Mouse (Mus musculus): Measurements from ENCODE around the gene Fem1a. TPM values are rescaled to one million over a fixed set of nuclear protein-coding genes. Genes with fewer than 3 reads are reported as not detected.
A peak's percentile ranks its signal among the peaks of the same experiment; 100 is the strongest.
"Not testable (repeated sequence)": the region's sequence is repeated elsewhere in the genome, so short reads cannot be mapped to it uniquely, and the experiment has no call there.

The Fem1a gene
- polyA plus RNA-seq, 1 experiment, result 16.3 TPM

GRCm38 (mm10) chr17:56233818-56234469 lies 22.7 kb upstream of the Fem1a start:
- no peak overlapping the region for H3K4me3 ChIP-seq (ENCODE audit: insufficient read depth, low read depth, low read length)
- H3K27ac ChIP-seq (replicated peaks; ENCODE audit: low read depth, low read length), result no peak overlapping the region
- H3K4me1 ChIP-seq (ENCODE audit: control insufficient read depth, insufficient read depth, insufficient read length, low read length), result no peaks in the 10 kb centered on the region

- H3K4me1 ChIP-seq (ENCODE audit: control insufficient read depth, insufficient read depth, insufficient read length, low read length), result no peaks in the 10 kb centered on the region
- H3K4me3 ChIP-seq (ENCODE audit: insufficient read depth, low read depth, low read length), result no peak overlapping the region
- no peak overlapping the region for H3K27ac ChIP-seq (replicated peaks; ENCODE audit: low read depth, low read length)
Observed at GRCm38 (mm10) chr17:56241541-56242401, 14.8 kb upstream of the Fem1a start.

- no peak overlapping the region for H3K27ac ChIP-seq (replicated peaks; ENCODE audit: low read depth, low read length)
- H3K4me1 ChIP-seq (ENCODE audit: control insufficient read depth, insufficient read depth, insufficient read length, low read length), result no peaks in the 10 kb centered on the region
Observed at GRCm38 (mm10) chr17:56245608-56246007, 11.0 kb upstream of the Fem1a start.

GRCm38 (mm10) chr17:56251136-56251829 lies 5.3 kb upstream of the Fem1a start:
- Histone ChIP-seq H3K4me3 (ENCODE audit: insufficient read depth, low read depth, low read length) (no peak overlapping the region), H3K27ac (replicated peaks; ENCODE audit: low read depth, low read length) (no peak overlapping the region), H3K4me1 (ENCODE audit: control insufficient read depth, insufficient read depth, insufficient read length, low read length) (no peaks in the 10 kb centered on the region)

More at GRCm38 (mm10) chr17:56245608-56246007, 11.0 kb upstream of the Fem1a start:
- no peak overlapping the region for H3K4me3 ChIP-seq (ENCODE audit: insufficient read depth, low read depth, low read length)

GRCm38 (mm10) chr17:56254695-56255094 lies 1.9 kb upstream of the Fem1a start:
- Histone ChIP-seq H3K4me3 (ENCODE audit: insufficient read depth, low read depth, low read length) (no peak overlapping the region), H3K4me1 (ENCODE audit: control insufficient read depth, insufficient read depth, insufficient read length, low read length) (peaks cover 13% of the 10 kb centered on the region; the same call in 1 of the 2 replicates), H3K27ac (replicated peaks; ENCODE audit: low read depth, low read length) (no peak overlapping the region)

GRCm38 (mm10) chr17:56255429-56255828 lies 1.2 kb upstream of the Fem1a start:
- 0 out of 2 replicates have a peak overlapping the region, but pooled peaks have one; percentile 7 for H3K4me3 ChIP-seq (ENCODE audit: insufficient read depth, low read depth, low read length)
- peaks cover 13% of the 10 kb centered on the region; the same call in 1 of the 2 replicates for H3K4me1 ChIP-seq (ENCODE audit: control insufficient read depth, insufficient read depth, insufficient read length, low read length)
- no peak overlapping the region for H3K27ac ChIP-seq (replicated peaks; ENCODE audit: low read depth, low read length)

GRCm38 (mm10) chr17:56255863-56256238 lies 759 bp upstream of the Fem1a start:
- peak overlapping the region; percentile 70 for H3K4me3 ChIP-seq (ENCODE audit: insufficient read depth, low read depth, low read length)
- H3K27ac ChIP-seq (replicated peaks; ENCODE audit: low read depth, low read length), result peak overlapping the region; percentile 95
- H3K4me1 ChIP-seq (ENCODE audit: control insufficient read depth, insufficient read depth, insufficient read length, low read length), result peaks cover 13% of the 10 kb centered on the region; the same call in 1 of the 2 replicates

GRCm38 (mm10) chr17:56257181-56257894 lies 728 bp downstream of the Fem1a start:
- H3K4me1 ChIP-seq (ENCODE audit: control insufficient read depth, insufficient read depth, insufficient read length, low read length), result peaks cover 13% of the 10 kb centered on the region; the same call in 1 of the 2 replicates
- H3K4me3 ChIP-seq (ENCODE audit: insufficient read depth, low read depth, low read length), result peak overlapping the region; percentile 61
- no peak overlapping the region for H3K27ac ChIP-seq (replicated peaks; ENCODE audit: low read depth, low read length)

- not testable (repeated sequence) for H3K27ac ChIP-seq (replicated peaks; ENCODE audit: low read depth, low read length); H3K4me3 ChIP-seq (ENCODE audit: insufficient read depth, low read depth, low read length)
- peaks cover 13% of the 10 kb centered on the region; the same call in 1 of the 2 replicates for H3K4me1 ChIP-seq (ENCODE audit: control insufficient read depth, insufficient read depth, insufficient read length, low read length)
Observed at GRCm38 (mm10) chr17:56258269-56258668, 1.7 kb downstream of the Fem1a start.

GRCm38 (mm10) chr17:56258812-56259211 lies 2.2 kb downstream of the Fem1a start:
- not testable (repeated sequence) for H3K27ac ChIP-seq (replicated peaks; ENCODE audit: low read depth, low read length); H3K4me3 ChIP-seq (ENCODE audit: insufficient read depth, low read depth, low read length)
- H3K4me1 ChIP-seq (ENCODE audit: control insufficient read depth, insufficient read depth, insufficient read length, low read length), result peaks cover 13% of the 10 kb centered on the region; the same call in 1 of the 2 replicates

GRCm38 (mm10) chr17:56259301-56260037 lies 2.9 kb downstream of the Fem1a start:
- H3K4me3 ChIP-seq (ENCODE audit: insufficient read depth, low read depth, low read length), result no peak overlapping the region
- no peak overlapping the region for H3K27ac ChIP-seq (replicated peaks; ENCODE audit: low read depth, low read length)
- H3K4me1 ChIP-seq (ENCODE audit: control insufficient read depth, insufficient read depth, insufficient read length, low read length), result peaks cover 13% of the 10 kb centered on the region; the same call in 1 of the 2 replicates

GRCm38 (mm10) chr17:56261166-56261565 lies 4.6 kb downstream of the Fem1a start:
- peaks cover 16% of the 10 kb centered on the region; the same call in 1 of the 2 replicates for H3K4me1 ChIP-seq (ENCODE audit: control insufficient read depth, insufficient read depth, insufficient read length, low read length)
- H3K27ac ChIP-seq (replicated peaks; ENCODE audit: low read depth, low read length), result no peak overlapping the region
- H3K4me3 ChIP-seq (ENCODE audit: insufficient read depth, low read depth, low read length), result no peak overlapping the region

GRCm38 (mm10) chr17:56262645-56263094 lies 6.1 kb downstream of the Fem1a start:
- Histone ChIP-seq H3K4me1 (ENCODE audit: control insufficient read depth, insufficient read depth, insufficient read length, low read length) (peaks cover 16% of the 10 kb centered on the region; the same call in 1 of the 2 replicates), H3K27ac (replicated peaks; ENCODE audit: low read depth, low read length) (no peak overlapping the region), H3K4me3 (ENCODE audit: insufficient read depth, low read depth, low read length) (no peak overlapping the region)

GRCm38 (mm10) chr17:56264020-56264419 lies 7.4 kb downstream of the Fem1a start:
- no peak overlapping the region for H3K4me3 ChIP-seq (ENCODE audit: insufficient read depth, low read depth, low read length)
- H3K27ac ChIP-seq (replicated peaks; ENCODE audit: low read depth, low read length), result no peak overlapping the region
- peaks cover 8% of the 10 kb centered on the region; the same call in 1 of the 2 replicates for H3K4me1 ChIP-seq (ENCODE audit: control insufficient read depth, insufficient read depth, insufficient read length, low read length)

Data from brown adipose tissue, adult 24 weeks (tissue).